Mouse (Mus musculus) left cerebral cortex, adult 18-20 months (tissue): ENCODE measurements around the gene Zfp423. TPM values are rescaled to one million over a fixed set of nuclear protein-coding genes. Genes with fewer than 3 reads are reported as not detected.

Experiments used
- DNase-seq, 2 experiments: peaks; one replicate each; pipeline ENCODE4 v3.0.0; 2021 to 2022; ENCODE audit warnings: low spot score in 2 of 2, mixed read lengths in 1 of 2
- long read RNA-seq, 2 experiments: library from polyadenylated mRNA; stranded (forward); transcript quantifications; one replicate each; pipeline ENCODE4 v2.0.0; 2021
- total RNA-seq, 2 experiments: library from RNA; stranded (reverse); gene quantifications; 2 replicates each; pipeline ENCODE4 v1.2.3; 2021

Gene Zfp423
- total RNA-seq, result 10 to 100 TPM; 22.2 to 28.8 TPM
- long read RNA-seq, experiment 1, full-length matches to known transcripts, result 1 of 34 reads
- long read RNA-seq, experiment 1, partial matches to known transcripts, result 31 of 34 reads
- long read RNA-seq, experiment 1, other reads (novel, unspliced or antisense), result 2 of 34 reads
- long read RNA-seq, experiment 2, partial matches to known transcripts, result 15 of 18 reads
- long read RNA-seq, experiment 2, other reads (novel, unspliced or antisense), result 3 of 18 reads

- no peak for DNase-seq
Measured at GRCm38 (mm10) chr8:87959320-87959920, at the start of gene Zfp423. Zfp423 (minus strand) TSS chr8:87959595.

- no peak for DNase-seq
Measured at GRCm38 (mm10) chr8:88006811-88007210, 47.4 kb upstream of the Zfp423 start.

GRCm38 (mm10) chr8:87984778-87985177, 25.4 kb upstream of the Zfp423 start:
- DNase-seq, result no peak

GRCm38 (mm10) chr8:87984032-87984431, 24.6 kb upstream of the Zfp423 start:
- DNase-seq, result no peak

- no peak for DNase-seq
Measured at GRCm38 (mm10) chr8:87982936-87983335, 23.5 kb upstream of the Zfp423 start.

GRCm38 (mm10) chr8:87975466-87975809, 16.0 kb upstream of the Zfp423 start:
- no peak for DNase-seq

GRCm38 (mm10) chr8:87974759-87975465, 15.5 kb upstream of the Zfp423 start:
- no peak for DNase-seq

- DNase-seq, result no peak
Measured at GRCm38 (mm10) chr8:87974122-87974758, 14.8 kb upstream of the Zfp423 start.

- DNase-seq, result no peak
Measured at GRCm38 (mm10) chr8:87967866-87968620, 8.6 kb upstream of the Zfp423 start.

- no peak for DNase-seq
Measured at GRCm38 (mm10) chr8:87967057-87967820, 7.8 kb upstream of the Zfp423 start.

- no peak for DNase-seq
Measured at GRCm38 (mm10) chr8:87962514-87963225, 3.3 kb upstream of the Zfp423 start.

- peak in 1 of 2 experiments; percentile 32 for DNase-seq
Measured at GRCm38 (mm10) chr8:87961680-87962513, 2.5 kb upstream of the Zfp423 start.

GRCm38 (mm10) chr8:87961108-87961507, 1.7 kb upstream of the Zfp423 start:
- DNase-seq, result peak in 1 of 2 experiments; percentile 29

- peak; percentile 62 to 67 for DNase-seq
Measured at GRCm38 (mm10) chr8:87960061-87960749, 810 bp upstream of the Zfp423 start.

GRCm38 (mm10) chr8:87958451-87959319, 710 bp downstream of the Zfp423 start:
- DNase-seq, result peak; percentile 36 to 49

- DNase-seq, result no peak
Measured at GRCm38 (mm10) chr8:87957871-87958450, 1.4 kb downstream of the Zfp423 start.

GRCm38 (mm10) chr8:87956001-87956400, 3.4 kb downstream of the Zfp423 start:
- no peak for DNase-seq
